Mouse (Mus musculus) cerebellum, adult 8-10 months (tissue): ENCODE measurements at regions not wholly inside any gene's neighbourhood (a gene's known extent, or its start where the extent isn't known, plus 50 kb on each side); places are given as distances from the start of the nearest gene placed in this dataset.
A peak's percentile ranks its signal among the peaks of the same experiment; 100 is the strongest.
"Not testable (repeated sequence)": the region's sequence is repeated elsewhere in the genome, so short reads cannot be mapped to it uniquely, and the experiment has no call there.

Experiments
- DNase-seq: peaks from one replicate; pipeline ENCODE4 v3.0.0; 2022

DNA sequence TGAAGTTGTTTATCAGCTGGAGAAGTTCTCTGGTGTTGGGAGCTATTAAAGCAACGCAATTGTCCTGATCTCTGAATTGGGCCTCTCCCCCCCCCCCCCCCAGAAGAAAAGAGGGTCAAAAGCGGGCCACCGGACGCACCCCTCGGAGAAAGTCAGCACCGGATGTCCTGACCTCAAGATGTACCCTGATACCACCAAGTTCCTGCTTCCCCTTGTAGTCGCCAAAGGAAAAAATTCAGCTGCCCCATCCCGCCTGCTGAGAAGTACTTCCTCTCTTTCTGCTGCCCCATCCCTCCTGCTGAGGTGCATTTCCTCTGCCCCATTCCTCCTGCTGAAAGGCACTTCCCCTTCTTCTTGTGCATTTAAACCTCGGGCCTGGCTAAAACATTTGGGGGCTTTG is 1191.1 kb upstream of the 1700008P02Rik start:
- DNase-seq: not testable (repeated sequence)

DNA sequence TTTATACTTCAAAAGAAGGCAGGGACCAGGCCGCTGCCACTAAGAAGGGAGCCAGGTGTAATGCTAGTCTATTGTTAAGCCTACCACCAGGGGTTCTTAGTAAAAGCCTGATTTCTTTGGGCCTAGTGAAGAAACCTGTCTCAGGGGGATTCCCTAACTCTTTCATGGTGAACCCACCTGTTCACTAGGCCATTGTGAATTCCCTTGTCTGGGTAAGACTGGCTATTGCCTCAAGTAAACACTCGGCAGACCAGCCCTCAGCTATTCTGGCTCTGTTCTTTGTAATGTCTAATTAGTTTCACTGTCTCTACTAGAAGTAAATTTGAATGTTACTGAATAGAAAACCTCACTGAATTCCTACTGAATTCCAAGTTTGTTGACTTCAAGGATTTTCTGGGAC is 1184.9 kb upstream of the 1700008P02Rik start:
- not testable (repeated sequence) for DNase-seq

DNA sequence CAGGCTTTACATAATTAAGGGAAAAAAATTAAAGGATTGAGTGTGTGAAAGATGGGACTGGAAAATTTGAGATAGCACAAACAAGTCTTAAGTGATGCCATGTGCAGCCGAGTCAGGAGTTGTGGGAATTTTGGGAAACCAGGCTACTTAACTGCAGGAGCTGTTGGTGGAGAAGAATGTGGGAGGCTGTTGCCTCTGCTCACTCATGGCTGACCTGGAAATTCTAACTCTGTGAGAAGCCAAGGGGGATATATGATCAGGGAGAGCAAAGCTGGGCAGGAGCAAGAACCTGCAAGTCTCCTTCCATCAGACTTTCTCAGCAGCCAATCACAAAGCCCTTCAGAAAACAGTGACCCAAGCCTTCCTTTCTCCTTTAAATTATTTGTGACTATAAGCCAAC is 1184.0 kb upstream of the 1700008P02Rik start:
- no peak for DNase-seq

DNA sequence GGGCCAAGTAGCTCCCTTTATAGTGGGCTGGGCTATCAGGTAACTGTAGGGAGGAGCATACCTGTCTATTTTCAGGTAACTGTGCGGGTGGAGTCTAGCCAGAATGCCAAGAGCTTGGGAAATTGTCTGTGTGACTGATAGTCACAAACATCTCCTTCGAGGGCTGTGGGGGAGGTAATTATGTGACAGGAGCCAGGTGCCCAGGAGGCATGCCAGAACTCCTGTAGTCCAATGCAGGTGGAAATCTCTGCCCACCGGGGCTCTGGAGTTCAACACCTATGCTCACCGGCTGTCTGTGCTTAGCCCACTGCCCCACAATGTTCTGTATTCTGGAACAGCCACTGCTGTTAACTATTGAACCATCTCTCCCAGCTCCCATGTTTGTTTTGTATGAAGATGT is 1179.2 kb upstream of the 1700008P02Rik start:
- no peak for DNase-seq

DNA sequence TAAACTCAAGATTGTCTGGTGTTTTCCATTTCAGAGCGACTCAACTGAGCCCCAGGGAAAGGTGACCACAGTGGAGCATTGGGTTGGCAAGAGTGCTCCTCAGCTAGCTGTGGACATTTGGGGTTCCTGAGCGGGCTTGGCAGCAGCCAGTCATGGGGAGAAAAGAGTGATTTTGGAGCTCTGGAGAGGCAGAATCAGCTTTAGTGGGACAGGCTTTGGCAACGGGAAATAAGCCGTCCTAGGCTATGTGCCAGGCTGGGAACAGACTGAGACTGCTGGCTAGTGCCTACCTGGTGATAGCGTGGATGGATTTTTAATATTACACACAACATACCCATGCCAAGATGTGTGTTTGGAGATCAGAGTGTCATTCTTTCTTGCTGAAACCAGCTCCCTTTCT is 1167.4 kb upstream of the 1700008P02Rik start:
- DNase-seq: peak; percentile 78

DNA sequence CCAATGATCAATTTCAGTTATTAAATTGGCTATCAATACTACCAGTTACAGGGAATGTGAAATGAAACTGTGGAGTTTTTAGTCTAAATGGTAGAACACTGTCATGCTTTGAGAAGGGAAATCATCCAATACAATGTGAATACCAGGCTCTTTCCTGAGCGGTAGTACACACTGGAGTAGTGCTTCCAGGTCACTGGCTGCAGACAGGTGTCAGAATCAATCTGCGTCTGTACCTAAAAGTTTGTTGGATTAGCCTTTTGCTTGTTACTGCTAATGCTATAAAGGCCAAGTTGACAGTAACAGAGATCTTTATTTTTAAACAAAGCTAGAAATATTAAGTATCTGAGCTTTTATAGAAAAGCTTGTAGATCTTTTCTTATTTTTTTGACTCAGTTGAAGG is 1164.9 kb upstream of the 1700008P02Rik start:
- no peak for DNase-seq

DNA sequence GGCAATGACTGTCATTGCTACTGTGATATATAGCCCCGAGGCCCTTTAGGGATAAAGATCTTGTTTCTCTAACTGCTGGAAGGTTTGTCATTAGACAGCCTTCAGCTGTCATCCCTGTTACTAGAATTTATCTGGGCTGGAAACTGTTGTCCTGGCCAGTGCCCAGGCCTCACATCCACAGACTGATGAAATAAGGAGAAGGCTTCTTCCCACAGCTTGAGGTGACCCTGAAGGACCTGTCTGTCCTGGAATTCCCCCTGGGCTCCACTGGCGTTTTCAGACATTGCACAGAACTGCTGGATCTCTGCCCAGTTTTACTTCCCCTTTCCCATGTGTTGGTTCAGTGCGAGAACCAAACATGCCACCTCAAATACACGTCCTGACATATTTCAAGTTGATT is 1135.2 kb upstream of the 1700008P02Rik start:
- DNase-seq: no peak

DNA sequence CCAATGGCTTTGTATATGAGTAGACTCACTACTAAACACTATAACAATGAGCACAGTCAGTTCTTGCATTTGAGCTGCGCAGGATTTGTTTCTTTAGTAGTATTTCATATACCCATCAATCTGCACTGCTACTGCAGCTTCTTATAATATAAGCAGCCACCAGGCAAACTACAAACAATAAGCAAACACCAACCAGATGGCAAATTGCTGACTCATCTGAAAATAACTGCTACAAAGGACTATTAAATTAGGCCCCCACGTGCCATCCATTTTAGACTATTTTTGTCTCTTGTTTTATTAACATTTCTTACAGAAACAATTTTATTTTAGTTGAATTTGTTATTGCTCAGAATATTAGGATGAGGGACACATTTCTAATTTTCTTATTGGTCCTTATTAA is 1093.5 kb upstream of the 1700008P02Rik start:
- no peak for DNase-seq

DNA sequence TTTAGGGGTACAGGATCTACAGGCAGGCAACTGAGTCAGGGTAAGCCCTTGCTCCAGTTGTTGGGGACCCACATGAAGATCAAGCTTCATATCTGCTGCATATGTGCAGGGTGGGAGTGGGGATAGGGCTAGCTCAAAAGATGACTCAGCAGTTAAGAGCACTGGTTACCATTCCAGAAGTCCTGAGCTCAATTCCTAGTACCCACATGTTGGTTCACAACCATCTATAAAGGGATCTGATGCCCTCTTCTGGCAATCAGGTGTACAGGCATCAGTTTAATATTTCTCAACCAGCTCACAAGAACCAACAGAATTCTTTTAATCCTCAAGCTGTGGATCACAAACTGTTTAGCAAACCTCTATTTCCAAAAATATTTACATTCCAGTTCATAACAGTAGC is 1092.9 kb upstream of the 1700008P02Rik start:
- no peak for DNase-seq

DNA sequence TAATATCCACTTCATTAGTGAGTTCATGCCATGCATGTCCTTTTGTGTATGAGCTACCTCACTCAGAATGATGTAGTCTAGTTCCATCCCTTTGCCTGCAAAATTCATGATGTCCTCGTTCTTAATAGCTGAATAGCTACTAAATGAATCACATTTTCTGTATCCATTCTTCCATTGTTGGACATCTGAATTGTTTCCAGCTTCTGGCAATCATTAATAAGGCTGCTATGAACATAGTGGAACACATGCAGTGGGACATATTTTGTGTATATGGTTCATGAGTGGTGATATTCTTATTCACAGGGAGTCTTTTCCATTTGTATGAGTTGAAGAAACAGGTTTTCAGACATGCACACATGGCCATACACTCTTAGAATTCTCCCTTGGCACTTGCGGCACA is 1092.2 kb upstream of the 1700008P02Rik start:
- no peak for DNase-seq

DNA sequence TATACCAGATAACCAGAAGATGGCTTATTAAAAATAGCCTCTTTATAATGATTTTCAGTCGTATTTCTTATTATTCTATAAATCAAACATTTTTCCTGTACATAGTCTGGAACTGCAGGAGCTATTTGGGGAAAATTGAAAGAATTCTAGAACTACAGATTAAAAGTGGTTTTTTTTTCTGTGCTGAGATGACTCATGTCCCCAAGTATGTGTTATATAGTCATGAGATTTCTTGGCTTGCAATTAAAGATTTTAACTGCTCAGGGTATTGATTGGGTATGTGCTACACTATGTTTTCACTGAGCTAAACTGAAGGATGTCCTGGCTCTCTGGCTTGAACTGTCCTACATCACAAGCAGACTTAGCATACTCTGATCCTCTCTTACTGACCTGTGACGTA is 1088.4 kb upstream of the 1700008P02Rik start:
- DNase-seq: no peak

DNA sequence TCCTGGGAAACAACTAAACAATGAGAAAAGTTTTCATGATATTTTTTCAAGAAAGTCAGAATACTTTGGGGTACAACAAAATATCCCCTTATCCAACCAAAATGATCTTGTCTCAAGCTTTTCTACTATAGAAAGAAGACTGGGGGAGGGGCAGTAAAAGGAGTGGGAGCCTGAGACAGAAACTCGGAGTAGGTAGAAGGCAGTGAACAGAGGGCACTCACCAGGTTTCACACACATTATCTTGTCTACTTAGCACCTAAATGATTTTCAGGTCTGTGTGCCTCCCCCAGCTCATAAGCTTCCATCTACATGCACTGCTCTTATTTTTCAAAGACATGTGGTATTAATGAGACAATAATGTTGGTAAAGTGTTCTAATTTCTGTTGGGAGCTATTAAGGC is 1063.3 kb upstream of the 1700008P02Rik start:
- DNase-seq: no peak

DNA sequence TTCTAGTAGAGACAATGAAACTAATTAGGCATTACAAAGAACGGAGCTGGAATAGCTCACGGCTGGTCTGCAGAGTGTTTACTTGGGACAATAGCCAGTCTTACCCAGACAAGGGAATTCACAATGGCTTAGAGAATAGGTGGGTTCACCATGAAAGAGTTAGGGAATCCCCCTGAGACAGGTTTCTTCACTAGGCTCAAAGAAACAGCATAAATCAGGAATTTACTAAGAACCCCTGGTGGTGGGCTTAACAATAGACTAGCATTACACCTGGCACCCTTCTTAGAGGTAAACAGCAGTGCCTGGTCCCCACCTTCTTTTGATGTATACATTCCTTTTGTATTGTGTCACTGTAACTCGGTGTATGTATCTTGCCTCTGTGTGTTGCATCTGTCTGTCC is 1062.6 kb upstream of the 1700008P02Rik start:
- not testable (repeated sequence) for DNase-seq

DNA sequence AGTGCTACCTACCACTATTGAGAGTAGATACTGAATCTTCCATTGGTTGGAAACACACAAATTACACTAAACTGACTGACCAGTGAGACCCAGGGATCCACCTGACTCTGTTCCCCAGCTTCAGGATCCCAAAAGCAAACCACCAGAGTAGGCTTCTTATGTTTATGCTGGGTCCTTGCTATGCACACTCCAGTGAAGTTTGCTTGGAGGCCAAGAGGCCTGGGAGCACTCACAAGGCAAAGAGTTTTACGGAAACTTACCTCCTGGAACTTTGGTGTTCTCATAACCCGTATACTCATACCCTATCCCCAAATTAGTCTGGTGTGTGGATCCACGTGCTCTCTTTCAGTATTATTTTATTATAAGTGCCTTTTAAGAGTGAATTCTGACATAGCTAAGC is 1062.1 kb upstream of the 1700008P02Rik start:
- DNase-seq: no peak

DNA sequence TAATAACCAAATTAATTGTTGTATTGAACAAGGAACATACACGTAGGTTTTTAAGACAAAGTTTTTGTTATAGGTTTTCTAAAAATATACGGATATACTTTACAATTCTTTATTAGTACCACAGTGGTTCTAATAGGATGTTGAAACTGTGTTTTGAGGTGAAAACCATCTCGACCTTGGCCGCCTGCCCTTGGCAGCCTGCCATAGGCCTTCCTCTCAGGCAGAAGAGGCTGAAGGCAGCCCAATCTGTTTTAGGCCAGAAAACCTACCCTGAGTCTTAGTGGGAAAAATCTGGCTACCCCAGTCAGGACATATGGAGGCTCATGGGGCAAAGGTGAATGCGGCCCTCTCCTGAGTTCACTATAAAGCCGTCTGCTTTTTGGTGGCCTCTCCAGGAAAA is 1049.7 kb upstream of the 1700008P02Rik start:
- DNase-seq: no peak

DNA sequence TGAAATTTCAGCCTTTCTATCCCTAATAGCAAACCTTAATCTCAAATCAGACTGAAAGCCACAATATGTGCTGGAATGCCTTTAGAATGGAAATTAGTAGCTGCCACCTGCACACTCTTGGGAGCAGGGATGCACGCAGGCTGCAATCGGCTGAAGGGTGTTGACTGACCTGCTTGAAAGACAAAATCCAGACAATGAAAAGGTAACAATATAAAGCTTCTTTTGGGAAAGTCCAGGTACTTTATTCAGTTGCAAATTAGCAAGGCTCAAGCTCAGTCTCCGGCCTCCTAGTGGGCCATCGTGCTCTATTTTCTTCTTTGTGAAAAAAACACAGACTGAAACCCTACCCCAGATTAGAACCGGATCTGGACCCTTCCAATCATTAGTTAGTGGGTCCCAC is 1047.6 kb upstream of the 1700008P02Rik start:
- not testable (repeated sequence) for DNase-seq

DNA sequence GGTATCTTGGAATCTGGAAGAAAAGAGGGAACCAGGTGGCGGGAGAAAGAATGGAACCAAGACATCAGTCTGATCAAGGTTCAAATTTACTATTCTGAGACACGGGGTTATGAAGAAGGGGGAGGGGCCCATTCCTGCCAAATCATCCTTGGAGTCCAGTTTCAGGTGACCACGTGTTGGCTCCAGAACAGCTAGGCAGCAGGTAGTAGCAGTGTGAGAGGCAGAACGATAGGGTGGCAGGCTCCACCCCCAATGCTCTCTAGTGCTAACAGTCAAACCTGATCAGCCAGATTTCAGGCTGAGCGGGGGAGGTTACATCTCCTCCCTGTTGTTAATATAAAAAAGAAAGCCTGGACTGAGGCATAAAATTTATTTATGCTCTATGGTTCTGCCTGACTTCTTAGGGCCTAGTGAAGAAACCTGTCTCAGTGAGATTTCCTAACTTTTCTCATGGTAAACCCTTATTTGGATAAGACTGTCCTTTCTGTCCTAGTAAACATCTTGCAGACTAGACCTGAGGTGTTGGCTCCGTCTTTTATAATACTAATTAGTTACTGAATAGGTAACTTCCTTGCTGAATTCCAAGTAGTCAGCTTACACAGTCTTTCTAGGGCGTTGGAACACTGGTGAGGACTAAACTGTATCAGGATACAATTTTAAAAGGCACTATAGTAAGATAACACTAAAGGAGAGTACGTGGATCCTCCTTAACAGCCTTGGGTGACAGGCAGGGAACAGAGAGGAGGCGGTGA is 1046.3 kb upstream of the 1700008P02Rik start:
- not testable (repeated sequence) for DNase-seq
